Mouse (Mus musculus): ENCODE measurements at regions not wholly inside any gene's neighbourhood (a gene's known extent, or its start where the extent isn't known, plus 50 kb on each side); places are given as distances from the start of the nearest gene placed in this dataset.

GRCm38 (mm10) chr1:80073950-80074349, 144.3 kb downstream of the Fam124b start:
- no peak for TF ChIP-seq CTCF (conservative IDR thresholded peaks at IDR 0.05; ENCODE audit: insufficient read depth, insufficient read length, low read depth, low read length)
- no peak for TF ChIP-seq POLR2A (IDR thresholded peaks at IDR 0.05; ENCODE audit: low read depth, low read length)

Data from kidney, adult 2 months (tissue).